Mouse (Mus musculus) cerebellum, adult 11 months (tissue): ENCODE measurements around the gene Tmem198b.

ENCODE experiments used
- DNase-seq: peaks from one replicate; pipeline ENCODE4 v3.0.0; 2022

Tmem198b gene

DNA sequence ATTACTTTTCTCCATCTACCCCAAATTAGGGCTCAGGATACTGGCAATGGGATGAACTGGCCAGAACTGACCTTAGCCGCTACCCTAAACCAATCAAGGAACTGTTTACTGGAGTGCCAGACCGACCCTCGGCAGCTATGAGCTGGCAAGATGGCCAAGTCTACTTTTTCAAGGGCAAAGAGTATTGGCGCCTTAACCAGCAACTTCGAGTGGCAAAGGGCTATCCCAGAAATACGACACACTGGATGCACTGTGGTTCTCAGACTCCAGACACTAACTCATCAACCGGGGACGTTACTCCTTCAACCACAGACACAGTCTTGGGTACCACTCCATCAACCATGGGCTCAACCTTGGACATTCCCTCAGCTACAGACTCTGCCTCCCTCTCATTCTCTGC lies 5.5 kb downstream of the Tmem198b start:
- no peak for DNase-seq

DNA sequence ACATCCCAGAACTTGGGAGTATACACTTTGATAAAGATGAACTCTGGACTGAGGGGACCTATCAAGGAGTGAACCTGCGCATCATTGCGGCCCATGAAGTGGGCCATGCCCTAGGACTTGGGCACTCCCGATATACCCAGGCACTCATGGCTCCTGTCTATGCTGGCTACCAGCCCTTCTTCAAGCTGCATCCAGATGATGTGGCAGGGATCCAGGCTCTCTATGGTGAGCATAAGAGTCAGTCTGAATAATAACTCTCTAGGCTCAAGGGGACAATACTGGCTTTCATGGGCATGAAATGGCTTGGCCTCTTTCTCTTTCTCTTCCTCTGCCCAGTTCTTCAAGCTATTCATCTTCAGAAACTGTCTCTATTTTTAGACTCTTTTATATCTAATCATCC lies 8.6 kb downstream of the Tmem198b start:
- no peak for DNase-seq

DNA sequence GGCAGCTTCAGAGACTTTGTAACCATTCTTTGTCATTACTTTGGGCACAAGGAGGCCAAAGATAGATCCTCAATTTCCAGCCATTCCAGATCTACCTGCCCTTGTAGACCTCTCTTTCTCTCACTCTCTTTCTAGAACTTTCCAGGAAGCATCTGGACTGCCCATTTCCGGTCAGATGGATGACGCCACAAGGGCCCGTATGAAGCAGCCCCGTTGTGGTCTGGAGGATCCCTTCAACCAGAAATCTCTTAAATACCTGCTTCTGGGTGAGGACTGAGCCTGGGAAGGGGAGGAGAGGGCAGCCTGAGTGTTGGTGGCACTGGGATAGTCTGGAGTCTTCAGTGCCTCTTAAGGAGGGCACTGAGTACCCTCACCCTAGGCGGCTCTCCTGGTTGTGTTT lies 9.8 kb downstream of the Tmem198b start:
- DNase-seq: no peak

DNA sequence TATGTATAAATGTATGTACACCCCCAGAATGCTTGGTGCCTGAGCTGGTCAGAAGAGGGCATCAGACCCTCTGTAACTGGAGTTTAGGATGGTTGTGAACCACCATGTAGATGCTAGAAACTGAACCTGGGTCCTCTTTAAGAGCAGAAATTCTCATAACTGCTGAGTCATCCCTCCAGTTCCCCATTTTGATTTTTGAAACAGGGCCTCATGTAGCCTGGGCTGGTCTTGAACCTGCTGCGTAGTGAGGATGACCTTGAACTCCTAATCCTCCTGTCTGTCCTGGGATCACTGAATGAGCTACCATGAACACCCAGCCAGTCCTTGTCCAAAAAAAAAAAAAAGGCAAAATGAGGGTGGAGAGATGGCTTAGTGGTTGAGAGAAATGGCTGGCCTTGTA lies 10.9 kb downstream of the Tmem198b start:
- no peak for DNase-seq

DNA sequence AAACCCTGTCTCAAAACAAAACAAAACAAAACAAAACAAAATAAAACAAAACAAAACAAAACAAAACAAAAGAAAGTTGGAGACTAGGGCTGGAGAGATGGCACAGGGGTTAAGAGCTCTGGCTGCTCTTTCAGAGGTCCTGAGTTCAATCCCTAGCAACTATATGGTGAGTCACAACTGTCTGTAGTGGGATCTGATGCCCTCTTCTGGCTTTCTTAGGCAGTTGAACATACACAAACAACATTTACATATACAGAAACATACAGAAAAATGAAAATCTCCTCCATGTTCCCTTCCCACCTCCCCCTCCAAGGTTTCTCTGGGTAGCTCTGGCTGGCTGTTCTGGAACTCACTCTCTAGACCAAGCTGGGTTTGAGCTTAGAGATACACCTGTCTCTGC lies 12.1 kb downstream of the Tmem198b start:
- no peak for DNase-seq

DNA sequence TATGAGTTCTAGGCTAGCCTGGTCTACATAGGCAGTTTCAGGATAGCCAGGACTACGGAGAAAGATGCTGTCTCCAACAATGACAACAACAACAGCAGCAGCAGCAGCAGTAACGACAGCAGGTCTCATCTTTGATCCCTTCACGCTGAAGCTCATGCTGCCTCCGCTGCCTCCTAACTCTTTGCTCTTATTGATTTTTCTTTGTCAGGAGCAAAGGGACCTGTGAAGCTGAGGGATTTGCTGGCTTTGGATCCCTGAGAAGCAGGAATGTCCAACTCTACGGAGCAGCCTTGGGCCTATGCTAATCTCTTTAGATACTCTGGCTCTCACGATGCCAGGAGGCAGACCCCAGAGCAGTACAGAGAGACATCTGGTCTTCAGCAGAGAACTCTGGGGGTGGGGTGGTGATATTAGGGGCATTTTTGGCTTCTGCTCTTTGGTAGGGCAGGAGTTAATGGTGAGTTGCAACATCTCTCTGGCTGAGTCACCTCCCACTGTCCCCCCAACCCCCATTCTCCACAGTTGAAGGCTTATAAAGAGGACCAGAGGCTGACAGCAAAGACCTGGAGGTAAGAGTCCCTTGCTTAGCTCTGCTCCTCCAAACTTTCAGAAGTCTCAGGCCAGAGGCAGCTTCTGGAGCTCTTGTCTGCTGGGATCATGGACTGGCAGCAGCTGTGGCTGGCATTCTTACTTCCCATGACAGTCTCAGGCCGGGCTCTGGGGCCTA lies 13.6 kb downstream of the Tmem198b start, which contains the start of gene Mmp19:
TSS of gene Mmp19 (plus strand) at position 513 of the 727 bp plus-strand sequence.
- no peak for DNase-seq

DNA sequence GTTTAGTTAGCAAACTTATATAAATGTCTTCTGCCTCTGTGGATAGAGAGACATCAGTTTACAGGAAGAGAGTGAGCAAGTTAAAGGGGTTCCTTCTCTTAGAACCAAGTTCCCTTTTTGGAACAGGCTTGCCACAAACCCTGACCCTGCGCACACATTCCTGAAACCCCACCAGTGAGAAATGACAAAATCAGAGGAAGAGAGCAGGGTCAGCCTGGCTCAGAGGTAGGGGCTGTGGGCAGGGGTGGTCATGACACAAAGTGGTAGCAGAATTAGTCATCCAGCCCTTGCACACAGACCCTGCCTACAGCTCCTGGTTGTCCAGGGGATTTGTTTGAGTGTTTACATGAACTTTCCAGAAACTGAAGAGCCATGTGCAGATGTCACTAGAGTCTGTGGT lies 24.0 kb downstream of the Tmem198b start:
- no peak for DNase-seq

DNA sequence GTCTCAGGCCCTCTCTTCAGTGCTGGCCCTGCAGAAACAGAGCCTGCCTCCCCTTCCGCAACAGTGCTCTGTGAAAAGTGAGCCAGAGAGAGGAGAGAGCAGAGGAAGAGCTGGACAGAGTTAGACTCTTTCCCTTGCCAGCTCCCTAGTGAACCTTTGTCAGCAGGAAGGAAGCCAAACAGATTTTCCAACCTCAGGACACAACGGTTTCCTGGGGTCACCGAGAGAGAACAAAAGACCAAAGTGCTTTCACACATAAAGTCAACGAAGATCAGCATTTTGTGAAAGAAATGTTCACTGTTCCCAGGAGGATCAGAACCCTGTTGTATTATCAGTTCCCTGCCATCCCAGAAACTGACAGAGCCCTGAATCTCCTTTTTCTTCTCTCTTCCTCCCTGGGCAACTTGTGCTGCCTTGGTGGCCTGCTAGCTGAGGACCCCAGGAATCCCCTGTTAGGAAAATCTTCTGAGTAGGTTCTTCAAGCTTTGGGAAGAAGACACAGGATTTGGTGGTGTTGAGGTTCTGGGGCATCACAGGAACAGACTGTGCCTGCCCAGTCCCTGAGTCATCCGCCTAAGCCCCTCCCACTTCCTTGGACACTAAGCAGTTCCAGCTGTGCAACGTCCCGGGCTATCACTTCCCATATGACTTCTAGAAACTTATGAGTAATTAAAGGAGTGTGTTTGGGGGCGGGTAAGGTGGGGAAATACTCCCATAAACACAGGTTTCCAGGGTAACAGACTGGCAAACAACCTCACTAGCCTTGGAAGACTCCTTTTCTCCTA lies 25.0 kb downstream of the Tmem198b start:
- DNase-seq: no peak

DNA sequence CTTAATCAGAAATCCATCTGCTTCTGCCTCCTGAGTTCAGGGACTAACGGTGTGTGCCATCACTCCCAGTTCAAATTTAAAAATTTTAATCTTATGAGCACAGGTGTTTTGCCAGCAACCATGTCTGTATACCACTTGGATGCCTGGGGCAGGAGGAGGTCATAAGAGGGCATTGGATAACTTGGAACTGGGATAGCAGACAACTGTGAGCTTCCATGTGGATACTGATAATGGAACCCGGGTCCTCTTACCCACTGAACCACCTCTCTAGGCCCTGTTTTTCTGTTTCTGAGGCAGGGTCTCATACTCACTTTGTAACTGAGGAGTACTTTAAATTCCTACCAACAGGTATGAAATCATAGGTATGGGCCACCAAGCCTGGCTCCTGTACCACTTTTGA lies 25.7 kb downstream of the Tmem198b start:
- no peak for DNase-seq

DNA sequence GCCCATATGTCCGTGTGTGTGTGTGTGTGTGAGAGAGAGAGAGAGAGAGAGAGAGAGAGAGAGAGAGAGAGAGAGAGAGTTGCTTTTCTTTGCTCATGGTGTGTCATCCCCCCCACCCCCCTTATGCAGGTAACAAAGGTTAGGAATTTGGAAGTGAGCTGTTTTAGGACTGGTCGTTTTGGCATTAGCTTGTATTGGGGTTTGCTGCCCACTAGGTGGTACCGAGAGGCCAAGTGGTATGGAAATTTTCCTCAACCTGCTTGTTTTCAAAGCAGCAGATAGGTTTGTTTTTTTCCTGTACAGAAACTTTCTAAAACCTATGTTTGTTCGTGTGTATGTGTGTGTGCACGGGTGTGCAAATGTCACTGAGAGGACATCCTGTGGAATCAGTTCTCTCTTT lies 30.5 kb downstream of the Tmem198b start:
- no peak for DNase-seq

DNA sequence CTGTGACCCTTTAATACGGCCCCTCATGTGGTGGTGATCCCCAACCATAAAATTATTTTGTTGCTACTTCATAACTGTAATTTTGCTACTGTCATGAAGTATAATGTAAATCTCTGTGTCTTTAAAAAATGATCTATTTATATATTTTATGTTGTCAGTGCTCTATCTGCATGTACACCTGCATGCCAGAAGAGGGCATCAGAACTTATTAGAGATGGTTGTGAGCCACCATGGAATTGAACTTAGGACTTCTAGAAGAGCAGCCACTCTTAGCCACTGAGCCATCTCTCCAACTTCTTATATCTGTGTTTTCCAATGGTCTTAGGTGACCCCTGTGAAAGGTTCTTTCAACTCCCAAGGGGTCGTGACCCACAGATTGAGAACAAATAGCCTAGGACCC lies 31.3 kb downstream of the Tmem198b start:
- DNase-seq: no peak
